Mouse (Mus musculus): ENCODE data around the gene Tmem143.
"Not testable (repeated sequence)": the region's sequence is repeated elsewhere in the genome, so short reads cannot be mapped to it uniquely, and the experiment has no call there.

Tmem143 gene

GRCm38 (mm10) chr7:45892651-45893050 lies 4.1 kb upstream of the Tmem143 start:
- no peak for DNase-seq

- no peak for DNase-seq
Measured at GRCm38 (mm10) chr7:45895931-45896516, 717 bp upstream of the Tmem143 start.

- DNase-seq, result peak; percentile 49
Measured at GRCm38 (mm10) chr7:45897258-45897757, 567 bp downstream of the Tmem143 start.

- DNase-seq, result not testable (repeated sequence)
Measured at GRCm38 (mm10) chr7:45898125-45898524, 1.4 kb downstream of the Tmem143 start.

GRCm38 (mm10) chr7:45901562-45901961 lies 4.8 kb downstream of the Tmem143 start:
- DNase-seq, result no peak

GRCm38 (mm10) chr7:45902481-45903002 lies 5.8 kb downstream of the Tmem143 start:
- DNase-seq, result no peak

- DNase-seq, result no peak
Measured at GRCm38 (mm10) chr7:45906622-45907021, 9.9 kb downstream of the Tmem143 start.

- no peak for DNase-seq
Measured at GRCm38 (mm10) chr7:45908384-45908783, 11.6 kb downstream of the Tmem143 start.

GRCm38 (mm10) chr7:45909145-45909544 lies 12.4 kb downstream of the Tmem143 start:
- no peak for DNase-seq

GRCm38 (mm10) chr7:45914067-45914466 lies 17.3 kb downstream of the Tmem143 start:
- no peak for DNase-seq

- DNase-seq, result no peak
Measured at GRCm38 (mm10) chr7:45915011-45915410, 18.3 kb downstream of the Tmem143 start.

- peak; percentile 61 for DNase-seq
Measured at GRCm38 (mm10) chr7:45916056-45917003, 19.6 kb downstream of the Tmem143 start.

GRCm38 (mm10) chr7:45917004-45917704 lies 20.4 kb downstream of the Tmem143 start:
- no peak for DNase-seq

GRCm38 (mm10) chr7:45917926-45918325 lies 21.2 kb downstream of the Tmem143 start:
- no peak for DNase-seq

GRCm38 (mm10) chr7:45919083-45919671 lies 22.4 kb downstream of the Tmem143 start:
- no peak for DNase-seq

GRCm38 (mm10) chr7:45919761-45920160 lies 23.0 kb downstream of the Tmem143 start:
- DNase-seq, result no peak

GRCm38 (mm10) chr7:45920583-45921241 lies 24.0 kb downstream of the Tmem143 start:
- DNase-seq, result no peak

GRCm38 (mm10) chr7:45921242-45921621 lies 24.5 kb downstream of the Tmem143 start, which contains the start of gene Emp3:
TSS of gene Emp3 (minus strand) at chr7:45921404.
- DNase-seq, result no peak

GRCm38 (mm10) chr7:45921950-45922600 lies 25.3 kb downstream of the Tmem143 start:
- no peak for DNase-seq

GRCm38 (mm10) chr7:45922928-45923761 lies 26.4 kb downstream of the Tmem143 start:
- peak; percentile 89 for DNase-seq

All from right cerebral cortex, postnatal 4 days (tissue).